ENCODE assay signal across 8 mouse cellular contexts in genomic region chr3:146449745-146450250, GRCm38 (mm10). TPM values are rescaled to one million over a fixed set of nuclear protein-coding genes. Genes with fewer than 3 reads are reported as not detected.
DNase-seq lines count a peak whose midpoint lies in the region; ATAC-seq and TF ChIP-seq lines count a peak whose summit lies in the region.

Gene Ctbs (plus strand): TSS chr3:146449795.

- no peaks in the 10 kb centered on the region for H3K9me3 ChIP-seq in kidney, embryonic 14.5 days (ENCODE audit: control insufficient read depth, low read length)
- H3K9me3 ChIP-seq in hindbrain, postnatal 0 days (ENCODE audit: low read length) = no peaks in the 10 kb centered on the region
- no peaks in the 10 kb centered on the region for H3K9me3 ChIP-seq in midbrain, embryonic 16.5 days (replicated peaks; ENCODE audit: control insufficient read depth, low read length, poor library complexity, severe bottlenecking)

- peak within 1 kb of the TSS; percentile 83 for H3K27ac ChIP-seq in kidney, embryonic 14.5 days (ENCODE audit: low read depth, low read length)
- H3K27ac ChIP-seq in hindbrain, postnatal 0 days = peak within 1 kb of the TSS; percentile 67
- peak within 1 kb of the TSS; percentile 69 for H3K27ac ChIP-seq in midbrain, embryonic 16.5 days (ENCODE audit: low read length)

- DNase-seq in kidney, postnatal 14 days = no peak
- DNase-seq in hindbrain, postnatal 0 days (ENCODE audit: low spot score) = no peak
- DNase-seq in spleen, postnatal 36 days (ENCODE audit: low spot score in 2 of 2) = no peak
- DNase-seq in adrenal gland, postnatal 36 days = no peak
- no peak for DNase-seq in spleen, postnatal 4 days (ENCODE audit: low spot score in 2 of 2)

- peak within 1 kb of the TSS; percentile 64 for H3K4me3 ChIP-seq in kidney, embryonic 14.5 days (ENCODE audit: low read length)
- H3K4me3 ChIP-seq in hindbrain, postnatal 0 days (ENCODE audit: low read length) = peak within 1 kb of the TSS; percentile 50
- H3K4me3 ChIP-seq in midbrain, embryonic 16.5 days (ENCODE audit: low read depth, low read length) = peak within 1 kb of the TSS; percentile 49

- no peak for TF ChIP-seq CTCF in hindbrain, postnatal 0 days (IDR thresholded peaks at IDR 0.05; ENCODE audit: low read depth)

- peak within 1 kb of the TSS; percentile 76 for H3K4me2 ChIP-seq in kidney, embryonic 14.5 days (replicated peaks; ENCODE audit: low read depth, low read length)
- peak within 1 kb of the TSS; percentile 76 for H3K4me2 ChIP-seq in hindbrain, postnatal 0 days (ENCODE audit: low read depth, low read length)
- H3K4me2 ChIP-seq in midbrain, embryonic 16.5 days (ENCODE audit: low read length) = peak within 1 kb of the TSS; percentile 67

- peak within 1 kb of the TSS; percentile 77 for H3K9ac ChIP-seq in kidney, embryonic 14.5 days (ENCODE audit: low read depth, low read length)
- H3K9ac ChIP-seq in hindbrain, postnatal 0 days (replicated peaks; ENCODE audit: low read length) = peak within 1 kb of the TSS; percentile 51
- peak within 1 kb of the TSS; percentile 69 for H3K9ac ChIP-seq in midbrain, embryonic 16.5 days (ENCODE audit: low read depth, low read length)

- H3K36me3 ChIP-seq in kidney, embryonic 14.5 days (ENCODE audit: control insufficient read depth, insufficient read depth, low read length) = no peaks in the 10 kb centered on the region
- H3K36me3 ChIP-seq in hindbrain, postnatal 0 days (ENCODE audit: insufficient read depth, low read length) = no peaks in the 10 kb centered on the region
- H3K36me3 ChIP-seq in midbrain, embryonic 16.5 days (ENCODE audit: control insufficient read depth, insufficient read depth, low read length) = no peaks in the 10 kb centered on the region

- WGBS in kidney, embryonic 14.5 days = 53% methylated on average over 9 of the region's 9 CpGs
- 49% methylated on average over 9 of the region's 9 CpGs for WGBS in hindbrain, postnatal 0 days
- WGBS in midbrain, embryonic 16.5 days = 55% methylated on average over 9 of the region's 9 CpGs

- ATAC-seq in kidney, embryonic 14.5 days (ENCODE audit: low FRiP score, low TSS enrichment) = no peak
- ATAC-seq in common myeloid progenitor, adult 5-6 weeks (replicated peaks; ENCODE audit: low read depth, poor library complexity, severe bottlenecking) = 0 out of 2 replicates have a peak, but pooled peaks have one; percentile 0
- ATAC-seq in hindbrain, postnatal 0 days = no peak
- no peak; the same call in 1 of the 2 replicates for ATAC-seq in midbrain, embryonic 16.5 days

- no peaks in the 10 kb centered on the region for H3K4me1 ChIP-seq in kidney, embryonic 14.5 days (ENCODE audit: control insufficient read depth, insufficient read depth, low read length)
- H3K4me1 ChIP-seq in hindbrain, postnatal 0 days (ENCODE audit: insufficient read depth, low read length) = no peaks in the 10 kb centered on the region
- peaks cover 6% of the 10 kb centered on the region; the same call in 1 of the 2 replicates for H3K4me1 ChIP-seq in midbrain, embryonic 16.5 days (ENCODE audit: control insufficient read depth, insufficient read depth, low read length)

- no peaks in the 10 kb centered on the region for H3K27me3 ChIP-seq in kidney, embryonic 14.5 days (ENCODE audit: control insufficient read depth, insufficient read depth, low read length)
- no peaks in the 10 kb centered on the region for H3K27me3 ChIP-seq in hindbrain, postnatal 0 days (ENCODE audit: insufficient read depth, low read length)
- H3K27me3 ChIP-seq in midbrain, embryonic 16.5 days (ENCODE audit: control insufficient read depth, insufficient read depth, low read depth, low read length) = no peaks in the 10 kb centered on the region

RNA-seq across cellular contexts. Expression of gene Ctbs, which starts in this region (rescaled TPM):
- polyA plus RNA-seq in kidney, embryonic 14.5 days (2014; fragmentation: Nextera tagmentation; extraction: Ambion mirVana) = 8.9 and 12.9 TPM in 2 replicates
- 4.8 and 7.0 TPM in 2 replicates for total RNA-seq in common myeloid progenitor, adult 5-6 weeks (2017)
- 6.6 and 11.4 TPM in 2 replicates for total RNA-seq in hindbrain, postnatal 0 days (2014; rRNA removed)
- 5.7 and 6.2 TPM in 2 replicates for polyA plus RNA-seq in hindbrain, postnatal 0 days (2015; fragmentation: Nextera tagmentation; extraction: Ambion mirVana)
- polyA plus RNA-seq in midbrain, embryonic 16.5 days (2015; fragmentation: Nextera tagmentation; extraction: Ambion mirVana) = 4.3 and 4.4 TPM in 2 replicates
- 10 to 100 TPM in 1 of 2 experiments, 1 to 10 TPM in 1; 8.1 to 12.3 TPM for total RNA-seq in adrenal gland, postnatal 36 days (2021)
